Mouse (Mus musculus) liver, adult (tissue): ENCODE measurements around the gene Ikzf3.

Experiments
- GATA4 ChIP-seq: IDR thresholded peaks from 2 replicates; pipeline ENCODE4 v1.6.1; 2014; ENCODE audit warnings: mild to moderate bottlenecking, low read length; ENCODE audit not compliant: insufficient replicate concordance

The Ikzf3 gene

DNA sequence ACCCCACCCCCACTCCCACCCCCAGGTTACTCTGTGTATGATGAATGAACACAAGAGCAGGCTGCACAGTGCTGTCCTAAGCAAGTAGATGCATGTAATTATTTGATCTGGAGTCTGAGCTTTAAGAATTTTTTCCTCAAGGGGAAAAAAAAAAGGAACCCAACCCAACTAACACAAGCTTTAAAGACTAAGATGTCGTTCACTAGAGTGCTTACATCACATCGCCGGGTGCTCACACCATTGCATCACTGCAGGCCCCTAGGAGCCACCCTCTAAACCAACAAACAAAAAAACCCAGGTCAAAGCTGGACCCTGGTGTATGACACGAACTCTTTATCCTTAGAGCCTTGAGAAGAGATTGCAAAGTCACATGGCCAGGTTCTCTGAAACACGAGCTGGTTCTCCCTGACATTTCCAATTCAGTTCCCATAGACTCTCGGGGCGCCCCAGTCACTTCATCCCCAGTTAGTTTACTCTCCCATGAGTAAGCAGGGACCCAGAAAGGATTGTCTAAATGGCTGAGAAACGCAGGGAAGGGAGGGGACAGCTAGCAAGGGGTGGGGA lies 71.8 kb downstream of the Ikzf3 start:
- no peak for TF ChIP-seq GATA4

DNA sequence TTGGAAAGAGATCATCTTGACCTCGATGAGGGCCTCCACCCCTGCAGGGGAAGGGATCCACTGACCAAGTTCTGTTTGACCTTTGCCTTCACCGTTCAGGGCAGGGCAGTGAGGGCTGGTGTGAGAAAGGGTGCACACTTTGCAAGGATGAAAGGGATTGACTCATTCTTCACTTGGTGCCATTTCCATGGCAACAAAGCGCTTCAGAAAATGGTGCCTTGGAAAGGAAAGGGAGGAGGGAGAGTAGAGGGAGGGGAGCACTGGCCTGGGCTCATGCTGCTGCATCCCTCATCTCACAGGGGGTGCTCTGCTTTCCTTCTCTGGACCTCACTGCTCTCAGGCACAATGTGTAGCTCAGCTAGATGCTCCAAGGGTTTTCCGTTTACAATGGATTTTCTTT lies 73.1 kb downstream of the Ikzf3 start:
- no peak for TF ChIP-seq GATA4

GRCm38 (mm10) chr11:98470795-98471194 lies 75.0 kb downstream of the Ikzf3 start:
- no peak for TF ChIP-seq GATA4

DNA sequence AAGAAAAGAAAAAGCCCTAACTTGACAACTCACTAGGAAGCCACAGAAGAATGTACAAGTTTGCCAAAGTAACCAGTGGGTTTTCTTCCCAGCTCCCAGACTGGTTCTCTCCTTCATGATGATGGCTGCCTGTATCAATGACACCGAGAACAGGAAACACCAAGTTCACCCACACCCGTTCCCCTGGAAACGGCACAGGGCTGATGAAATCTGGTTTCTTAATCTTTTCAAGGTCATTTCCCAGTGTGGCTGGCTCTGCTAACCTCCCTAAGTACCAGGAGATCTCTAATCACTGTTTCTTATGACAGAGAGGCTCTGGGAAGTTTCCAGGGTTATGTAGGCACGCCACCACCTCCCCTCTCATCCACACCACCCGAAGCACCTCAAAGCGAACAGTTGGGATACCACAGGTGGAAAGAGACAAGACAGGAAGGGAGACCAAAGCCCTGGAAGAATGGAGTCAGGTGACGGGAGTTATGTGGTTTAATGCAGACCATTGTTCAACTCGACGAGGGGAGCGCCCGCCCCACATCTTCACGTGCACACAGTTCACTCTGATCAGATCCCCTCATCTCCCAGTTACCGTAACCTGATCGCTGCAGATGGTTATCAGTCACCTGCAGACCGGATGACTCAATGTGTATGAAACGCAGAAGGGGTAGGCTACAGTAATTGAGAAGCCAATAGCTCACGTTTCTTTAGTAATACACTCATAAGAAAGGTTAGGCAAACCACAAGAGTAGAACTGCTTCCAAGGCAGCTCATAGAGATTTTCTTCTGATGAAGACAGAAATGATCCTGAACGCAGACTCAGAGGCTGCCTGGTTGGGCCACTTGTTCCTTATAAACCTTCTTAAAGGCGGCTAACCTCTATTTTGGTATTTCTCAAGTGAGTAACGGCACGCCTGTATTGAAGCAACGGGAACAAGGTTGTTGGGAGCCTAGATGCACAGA lies 75.8 kb downstream of the Ikzf3 start:
- no peak for TF ChIP-seq GATA4

GRCm38 (mm10) chr11:98464516-98464915 lies 81.3 kb downstream of the Ikzf3 start:
- TF ChIP-seq GATA4: no peak

DNA sequence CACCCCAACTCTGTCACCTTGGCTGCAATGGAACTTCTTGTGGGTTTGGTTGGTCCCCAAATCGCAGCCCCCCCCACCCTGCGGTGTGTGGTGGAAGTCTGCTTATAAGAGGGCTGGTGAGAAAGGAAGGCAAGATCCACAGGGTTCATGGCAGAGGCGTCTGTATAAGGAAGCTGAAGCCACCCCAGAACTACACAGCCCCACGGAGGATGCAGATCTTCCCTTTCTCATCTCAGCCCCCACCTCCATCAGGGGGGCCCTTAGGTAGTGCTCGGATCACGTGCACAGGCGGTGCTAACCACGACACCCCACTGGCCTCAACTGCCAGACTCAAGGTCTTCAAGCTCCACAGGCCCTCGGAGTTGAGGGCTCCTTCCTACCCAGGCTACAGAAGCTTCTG lies 81.9 kb downstream of the Ikzf3 start:
- TF ChIP-seq GATA4: no peak

DNA sequence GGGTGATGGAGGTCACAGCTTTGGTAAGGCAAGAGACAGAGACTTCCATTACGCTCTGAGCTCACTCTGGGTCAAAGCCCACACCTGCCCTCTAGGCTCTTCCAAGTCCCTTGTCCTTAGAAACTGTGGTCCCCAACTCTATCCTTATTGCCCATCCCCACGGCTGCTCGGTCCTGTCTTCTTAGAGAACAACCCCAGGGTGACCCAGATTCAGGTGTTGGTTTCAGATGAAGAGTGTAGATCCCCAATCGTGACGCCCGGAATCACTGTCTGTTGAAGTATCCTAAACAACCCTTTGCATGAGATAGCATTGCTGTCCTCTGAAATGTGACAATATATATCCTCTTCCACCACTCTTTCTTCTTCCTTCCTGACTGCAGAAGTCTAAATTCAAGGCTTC lies 83.6 kb downstream of the Ikzf3 start:
- TF ChIP-seq GATA4: no peak

GRCm38 (mm10) chr11:98461109-98461720 lies 84.6 kb downstream of the Ikzf3 start:
- TF ChIP-seq GATA4: no peak

DNA sequence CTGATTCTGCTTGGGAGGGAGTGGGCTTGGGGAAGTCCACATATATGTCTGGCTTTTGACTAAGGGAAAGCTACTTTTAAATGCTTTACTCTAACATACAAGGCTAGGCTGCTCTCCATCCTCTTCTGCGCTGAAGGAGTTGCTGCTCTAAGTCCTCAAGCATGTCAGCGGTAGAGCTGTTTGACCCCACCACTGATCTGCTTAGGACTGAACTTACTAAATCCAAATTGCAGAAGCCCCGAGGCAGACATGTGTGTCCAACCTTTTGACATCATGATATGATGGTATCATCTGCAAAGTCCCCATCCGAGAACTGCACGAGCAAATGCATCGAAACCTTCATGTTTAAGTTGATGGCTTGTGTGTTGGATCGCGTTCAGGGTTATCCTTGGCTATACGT lies 86.0 kb downstream of the Ikzf3 start:
- no peak for TF ChIP-seq GATA4

DNA sequence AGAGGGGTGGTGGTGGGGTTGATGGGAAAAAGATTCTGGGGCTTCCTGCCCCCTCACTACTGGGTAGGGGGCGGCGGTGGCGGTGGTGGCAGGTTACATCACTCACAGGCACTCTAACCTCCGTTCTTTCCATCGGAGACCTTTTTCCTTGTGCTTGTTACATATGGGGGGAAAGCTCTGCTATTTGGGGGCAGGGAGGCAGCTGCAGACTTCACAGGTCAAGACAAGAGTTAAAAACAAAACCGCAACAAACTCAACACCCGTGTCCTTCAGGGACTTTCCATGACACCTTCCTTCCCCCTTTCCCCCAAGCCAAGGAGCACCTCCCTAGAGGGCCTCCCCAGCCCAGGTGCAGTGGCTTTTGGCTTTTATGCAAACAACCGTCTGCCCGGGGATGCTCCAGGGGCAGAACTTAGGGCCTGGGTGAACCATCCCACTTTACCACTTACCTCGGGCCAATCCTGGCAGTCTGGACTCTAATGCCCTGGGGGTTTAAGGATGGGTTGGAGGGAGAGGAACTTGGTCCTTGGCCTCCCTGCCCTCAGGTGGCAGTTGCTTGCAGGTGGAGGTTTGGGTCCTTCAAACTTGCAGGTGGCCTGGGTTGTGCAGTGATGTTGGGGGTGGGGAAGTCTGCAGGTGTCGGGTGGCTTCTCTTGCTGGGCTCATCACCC lies 86.6 kb downstream of the Ikzf3 start:
- TF ChIP-seq GATA4: no peak

- TF ChIP-seq GATA4: no peak
These were observed 87.5 kb downstream of the Ikzf3 start for GRCm38 (mm10) chr11:98458121-98458990.

- no peak for TF ChIP-seq GATA4
These were observed 88.3 kb downstream of the Ikzf3 start for GRCm38 (mm10) chr11:98457367-98458120.

GRCm38 (mm10) chr11:98456945-98457344 lies 88.9 kb downstream of the Ikzf3 start:
- TF ChIP-seq GATA4: no peak

- TF ChIP-seq GATA4: no peak
These were observed 89.3 kb downstream of the Ikzf3 start for GRCm38 (mm10) chr11:98456545-98456944.
